Mouse (Mus musculus) heart, embryonic 14.5 days (tissue): ENCODE data around the gene Rhno1. TPM values are rescaled to one million over a fixed set of nuclear protein-coding genes. Genes with fewer than 3 reads are reported as not detected.

Source experiments
- ATAC-seq: fragments of 200-750 bp; cut with Nextera tagmentation; 2 replicates; pipeline ENCODE4 v1.8.0; 2017; ENCODE audit warnings: low read depth, moderate TSS enrichment; ENCODE audit not compliant: insufficient number of reproducible peaks, insufficient read depth, low FRiP score
- H3K27ac ChIP-seq, 2 experiments: fragments of 200-500 bp in 1 of 2; fragments of 300-500 bp in 1 of 2; sonication (generic) in 1 of 2; replicated peaks in 1 of 2; 2 replicates each; pipeline ENCODE4 v1.5.1; 2012 to 2014; ENCODE audit warnings: low read depth in 2 of 2, low read length in 2 of 2, control low read depth in 1 of 2, mild to moderate bottlenecking in 1 of 2, mixed read lengths in 1 of 2; ENCODE audit not compliant: control insufficient read depth in 1 of 2, insufficient read depth in 1 of 2
- H3K27me3 ChIP-seq: fragments of 300-500 bp; sonication (generic); 2 replicates; pipeline ENCODE4 v1.6.1; 2014; ENCODE audit warnings: mild to moderate bottlenecking, low read length, control low read depth; ENCODE audit not compliant: control insufficient read depth, insufficient read depth
- H3K36me3 ChIP-seq: fragments of 300-500 bp; sonication (generic); 2 replicates; pipeline ENCODE4 v1.6.1; 2014; ENCODE audit warnings: mild to moderate bottlenecking, control low read depth, low read length, mixed read lengths; ENCODE audit not compliant: control insufficient read depth, insufficient read depth
- H3K4me1 ChIP-seq, 2 experiments: fragments of 200-500 bp in 1 of 2; fragments of 300-500 bp in 1 of 2; sonication (generic) in 1 of 2; 2 replicates each; pipeline ENCODE4 v1.6.1; 2012 to 2014; ENCODE audit warnings: low read length in 2 of 2, control low read depth in 1 of 2, mixed read lengths in 1 of 2; ENCODE audit not compliant: control insufficient read depth in 2 of 2, insufficient read depth in 2 of 2
- H3K4me2 ChIP-seq: fragments of 300-500 bp; sonication (generic); 2 replicates; pipeline ENCODE4 v1.6.1; 2014; ENCODE audit warnings: mild to moderate bottlenecking, low read length
- H3K4me3 ChIP-seq, 2 experiments: fragments of 200-500 bp in 1 of 2; fragments of 300-500 bp in 1 of 2; sonication (generic) in 1 of 2; 2 replicates each; pipeline ENCODE4 v1.5.1; 2012 to 2014; ENCODE audit warnings: low read length in 2 of 2, mild to moderate bottlenecking in 2 of 2, control low read depth in 1 of 2, low read depth in 1 of 2, moderate library complexity in 1 of 2; ENCODE audit not compliant: control insufficient read depth in 1 of 2, insufficient read depth in 1 of 2
- H3K9ac ChIP-seq: fragments of 300-500 bp; sonication (generic); 2 replicates; pipeline ENCODE4 v1.6.1; 2014; ENCODE audit warnings: mild to moderate bottlenecking, low read length
- H3K9me3 ChIP-seq: fragments of 300-500 bp; sonication (generic); 2 replicates; pipeline ENCODE4 v1.6.1; 2016; ENCODE audit warnings: low read length, control low read depth; ENCODE audit not compliant: control insufficient read depth
- WGBS: fragments of 180-500 bp; shearing (Covaris S2); extraction: QIAGEN DNeasy Blood & Tissue Kit; methylation state at CpG from one replicate; pipeline ENCODE4 v1.1.7; 2014; 5-methylcytosine and 5-hydroxymethylcytosine counted together
- polyA plus RNA-seq: library from polyadenylated mRNA; unstranded; fragments of >200 nt; fragmentation: Nextera tagmentation; extraction: Ambion mirVana; gene quantifications from 2 replicates; pipeline ENCODE4 v1.2.1, GENCODE M21; 2014

Rhno1 gene
- polyA plus RNA-seq, 1 experiment from 2014 or later = 79.2 TPM

- H3K9ac ChIP-seq = no peak overlapping the region
- no peak overlapping the region for H3K4me3 ChIP-seq
- no peak overlapping the region for H3K27ac ChIP-seq
- H3K4me1 ChIP-seq = peaks cover 4% of the 10 kb centered on the region in 2 experiments; a peak in 1 of 4 replicates
- peaks cover 9% of the 10 kb centered on the region; the same call in 1 of the 2 replicates for H3K36me3 ChIP-seq
- no peaks in the 10 kb centered on the region for H3K27me3 ChIP-seq
- no peaks in the 10 kb centered on the region for H3K9me3 ChIP-seq
- no peak overlapping the region for H3K4me2 ChIP-seq
- ATAC-seq = no peak
- WGBS = 92% methylated on average over 11 of the region's 11 CpGs
Measured at GRCm38 (mm10) chr6:128341956-128342723, 20.6 kb downstream of the Rhno1 start.

- Histone ChIP-seq H3K4me2 (no peak overlapping the region), H3K9me3 (no peaks in the 10 kb centered on the region), H3K9ac (no peak overlapping the region), H3K4me1 (peaks cover 4 to 13% of the 10 kb centered on the region in 2 experiments; a peak in 3 of 4 replicates), H3K27me3 (no peaks in the 10 kb centered on the region), H3K4me3 (no peak overlapping the region), H3K36me3 (peaks cover 16% of the 10 kb centered on the region), H3K27ac (no peak overlapping the region)
- WGBS = 34% methylated on average over 5 of the region's 5 CpGs
- ATAC-seq = no peak
Measured at GRCm38 (mm10) chr6:128338876-128339275, 23.8 kb downstream of the Rhno1 start.

GRCm38 (mm10) chr6:128337467-128337866, 25.2 kb downstream of the Rhno1 start:
- Histone ChIP-seq H3K4me2 (no peak overlapping the region), H3K4me1 (peaks cover 4 to 13% of the 10 kb centered on the region in 2 experiments; a peak in 3 of 4 replicates), H3K27ac (no peak overlapping the region), H3K9ac (no peak overlapping the region), H3K9me3 (no peaks in the 10 kb centered on the region), H3K27me3 (no peaks in the 10 kb centered on the region), H3K4me3 (no peak overlapping the region), H3K36me3 (peaks cover 29% of the 10 kb centered on the region)
- WGBS = 82% methylated on average over 7 of the region's 7 CpGs
- ATAC-seq = no peak

- Histone ChIP-seq H3K4me3 (no peak overlapping the region), H3K27me3 (no peaks in the 10 kb centered on the region), H3K36me3 (peaks cover 34% of the 10 kb centered on the region), H3K9ac (peak overlapping the region; percentile 5; the same call in 1 of the 2 replicates), H3K4me1 (peaks cover 3 to 13% of the 10 kb centered on the region in 2 experiments; a peak in 3 of 4 replicates), H3K9me3 (no peaks in the 10 kb centered on the region), H3K27ac (no peak overlapping the region), H3K4me2 (peak overlapping the region; percentile 35)
- 15% methylated on average over 12 of the region's 12 CpGs for WGBS
- ATAC-seq = no peak
Measured at GRCm38 (mm10) chr6:128334397-128335124, 28.1 kb downstream of the Rhno1 start.

GRCm38 (mm10) chr6:128318317-128318716, 44.4 kb downstream of the Rhno1 start:
- H3K4me2 ChIP-seq = no peak overlapping the region
- no peaks in the 10 kb centered on the region for H3K27me3 ChIP-seq
- WGBS = 10% methylated on average over 4 of the region's 4 CpGs

GRCm38 (mm10) chr6:128315597-128315996, 47.1 kb downstream of the Rhno1 start:
- Histone ChIP-seq H3K4me1 (no peaks in the 10 kb centered on the region), H3K4me2 (no peak overlapping the region), H3K27ac (no peak overlapping the region), H3K27me3 (no peaks in the 10 kb centered on the region), H3K9me3 (no peaks in the 10 kb centered on the region), H3K36me3 (no peaks in the 10 kb centered on the region), H3K4me3 (no peak overlapping the region), H3K9ac (no peak overlapping the region)
- no peak for ATAC-seq
- WGBS = 70% methylated on average over 8 of the region's 8 CpGs

More at GRCm38 (mm10) chr6:128318317-128318716, 44.4 kb downstream of the Rhno1 start:
- Histone ChIP-seq H3K9ac (no peak overlapping the region), H3K27ac (no peak overlapping the region), H3K4me1 (no peaks in the 10 kb centered on the region), H3K36me3 (peaks cover 26% of the 10 kb centered on the region), H3K9me3 (no peaks in the 10 kb centered on the region), H3K4me3 (no peak overlapping the region)
- no peak for ATAC-seq

- no peaks in the 10 kb centered on the region for H3K27me3 ChIP-seq
- H3K4me3 ChIP-seq = no peak overlapping the region
- no peaks in the 10 kb centered on the region for H3K9me3 ChIP-seq
- no peak for ATAC-seq
- H3K36me3 ChIP-seq = no peaks in the 10 kb centered on the region
- H3K27ac ChIP-seq = no peak overlapping the region
- no peaks in the 10 kb centered on the region for H3K4me1 ChIP-seq
- no peak overlapping the region for H3K9ac ChIP-seq
- no peak overlapping the region for H3K4me2 ChIP-seq
- 81% methylated on average over 6 of the region's 6 CpGs for WGBS
Measured at GRCm38 (mm10) chr6:128314796-128315195, 47.9 kb downstream of the Rhno1 start.
